Mouse (Mus musculus): ENCODE results near the gene Gm20509.
A peak's percentile ranks its signal among the peaks of the same experiment; 100 is the strongest.

DNA sequence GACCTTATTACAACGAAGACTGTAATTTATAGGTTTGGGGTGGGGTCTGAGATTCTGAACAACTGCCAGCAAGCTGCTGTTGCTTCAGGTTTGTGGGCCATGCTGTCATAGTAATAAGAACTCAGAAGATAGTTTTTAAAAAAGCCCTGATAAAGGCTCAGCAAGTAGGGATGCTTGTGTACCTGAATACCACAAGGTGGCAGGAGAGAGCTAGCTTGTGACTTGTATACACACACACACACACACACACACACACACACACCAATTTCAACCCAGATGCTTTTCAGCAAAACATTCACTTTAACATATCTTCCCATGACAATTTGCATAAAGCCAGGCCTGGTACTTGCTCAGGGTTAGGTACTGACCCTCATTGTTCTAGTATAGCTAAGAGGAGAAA is 57.0 kb downstream of the Gm20509 start:
- TF ChIP-seq CTCF (IDR thresholded peaks at IDR 0.05; ENCODE audit: borderline replicate concordance, insufficient read depth, low read depth, low read length) (peak; percentile 56; the same call in 1 of the 2 replicates), POLR2A (IDR thresholded peaks at IDR 0.05; ENCODE audit: borderline replicate concordance, insufficient read depth, low read length) (no peak)

Measured in cerebellum, adult 2 months (tissue).